Mouse (Mus musculus): ENCODE measurements around the gene Ttc38.

DNA sequence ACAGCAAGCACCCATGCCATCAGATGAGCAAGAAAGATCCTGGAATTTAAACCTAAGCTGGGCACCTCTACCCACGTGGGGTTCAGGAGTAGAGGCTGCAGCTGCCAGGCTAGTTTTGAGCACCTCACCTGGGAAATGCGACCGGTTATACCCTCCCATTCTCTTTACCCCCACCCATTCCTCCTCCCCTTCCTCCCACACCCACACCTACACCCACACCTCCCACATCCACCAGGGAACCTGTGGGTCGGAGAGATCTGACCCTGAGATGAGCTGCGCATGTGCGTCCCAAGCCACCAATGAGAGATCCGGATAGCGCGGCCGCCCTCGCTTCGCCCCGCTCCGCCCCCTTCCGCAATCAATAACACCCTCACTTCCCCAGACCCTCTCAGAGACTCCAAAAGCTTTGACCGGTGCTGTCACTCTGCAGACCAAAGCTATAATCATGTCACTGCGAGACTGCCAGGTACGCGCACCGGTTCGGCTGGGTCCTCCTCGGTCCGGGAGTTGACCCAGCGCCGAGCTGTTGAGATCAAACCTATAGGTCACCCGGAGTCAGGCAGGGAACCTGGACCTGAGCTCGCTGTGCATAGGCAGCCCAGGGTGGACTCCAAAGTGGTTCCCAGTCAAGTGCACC is at the start of gene Ttc38:
- no peak for TF ChIP-seq POLR2A (IDR thresholded peaks at IDR 0.05; ENCODE audit: insufficient read length, low read depth)
- TF ChIP-seq TCF12 (IDR thresholded peaks at IDR 0.05; ENCODE audit: insufficient read depth, poor library complexity, severe bottlenecking), result no peak
- no peak for TF ChIP-seq TCF3 (IDR thresholded peaks at IDR 0.05; ENCODE audit: insufficient read length, low read depth)
- no peak for TF ChIP-seq MYOG (IDR thresholded peaks at IDR 0.05; ENCODE audit: control insufficient read depth in 1 of 3, insufficient read depth in 1 of 3, insufficient read length in 2 of 3, low read depth in 2 of 3)
- TF ChIP-seq USF1 (IDR thresholded peaks at IDR 0.05; ENCODE audit: low read depth), result no peak
- no peak for TF ChIP-seq E2F4 (IDR thresholded peaks at IDR 0.05; ENCODE audit: insufficient read depth)
- TF ChIP-seq SRF (IDR thresholded peaks at IDR 0.05; ENCODE audit: control insufficient read depth, insufficient read length, low read depth), result no peak
- TF ChIP-seq REST (IDR thresholded peaks at IDR 0.05; ENCODE audit: insufficient read depth, insufficient read length), result no peak
- no peak for TF ChIP-seq MYOD1 (IDR thresholded peaks at IDR 0.05; ENCODE audit: control insufficient read depth in 1 of 3, insufficient read length in 2 of 3, low read depth in 2 of 3)
- no peak for TF ChIP-seq CEBPB (IDR thresholded peaks at IDR 0.05; ENCODE audit: insufficient read depth, poor library complexity, severe bottlenecking)
- TF ChIP-seq POLR2AphosphoS2 (IDR thresholded peaks at IDR 0.05; ENCODE audit: insufficient read length, low read depth), result no peak

All from myocyte (in vitro differentiated cells).